Mouse (Mus musculus) forebrain, embryonic 15.5 days (tissue): ENCODE measurements around the gene Pde4d. TPM values are rescaled to one million over a fixed set of nuclear protein-coding genes. Genes with fewer than 3 reads are reported as not detected.

Experiments used
- ATAC-seq: fragments of 200-750 bp; cut with Nextera tagmentation; replicated peaks from 2 replicates; pipeline ENCODE4 v1.8.0; 2017; ENCODE audit warnings: mild to moderate bottlenecking, moderate TSS enrichment, moderate library complexity
- H3K27ac ChIP-seq: fragments of 300-500 bp; sonication (generic); replicated peaks from 2 replicates; pipeline ENCODE4 v1.5.1; 2015; ENCODE audit warnings: mild to moderate bottlenecking, inconsistent platforms
- H3K27me3 ChIP-seq: fragments of 300-500 bp; sonication (generic); 2 replicates; pipeline ENCODE4 v1.6.1; 2015; ENCODE audit warnings: inconsistent platforms
- H3K36me3 ChIP-seq: fragments of 300-500 bp; sonication (generic); 2 replicates; pipeline ENCODE4 v1.6.1; 2015; ENCODE audit warnings: mild to moderate bottlenecking, inconsistent platforms
- H3K4me1 ChIP-seq: fragments of 300-500 bp; sonication (generic); 2 replicates; pipeline ENCODE4 v1.6.1; 2015; ENCODE audit warnings: inconsistent platforms
- H3K4me2 ChIP-seq: fragments of 300-500 bp; sonication (generic); replicated peaks from 2 replicates; pipeline ENCODE4 v1.6.1; 2015; ENCODE audit warnings: mild to moderate bottlenecking, inconsistent platforms
- H3K4me3 ChIP-seq: fragments of 300-500 bp; sonication (generic); 2 replicates; pipeline ENCODE4 v1.5.1; 2015; ENCODE audit warnings: mild to moderate bottlenecking, inconsistent platforms
- H3K9ac ChIP-seq: fragments of 300-500 bp; sonication (generic); replicated peaks from 2 replicates; pipeline ENCODE4 v1.6.1; 2015; ENCODE audit warnings: mild to moderate bottlenecking, inconsistent platforms
- H3K9me3 ChIP-seq: fragments of 300-500 bp; sonication (generic); 2 replicates; pipeline ENCODE4 v1.6.1; 2016; ENCODE audit warnings: inconsistent platforms
- WGBS: fragments of 180-500 bp; shearing (Covaris S2); methylation state at CpG from one replicate; pipeline ENCODE4 v1.1.7; 2015; ENCODE audit warnings: mixed read lengths; 5-methylcytosine and 5-hydroxymethylcytosine counted together
- polyA plus RNA-seq: library from polyadenylated mRNA; unstranded; fragments of >200 nt; fragmentation: Nextera tagmentation; extraction: Ambion mirVana; gene quantifications from 2 replicates; pipeline ENCODE4 v1.2.1, GENCODE M21; 2015

The Pde4d gene
- polyA plus RNA-seq, 1 experiment from 2014 or later, result 16.3 TPM

GRCm38 (mm10) chr13:109568638-109569468 is 1119.1 kb downstream of the Pde4d start:
- Histone ChIP-seq H3K36me3 (no peaks in the 10 kb centered on the region), H3K27ac (peak overlapping the region; percentile 86), H3K9ac (no peak overlapping the region), H3K4me2 (no peak overlapping the region), H3K4me1 (peaks cover 12% of the 10 kb centered on the region), H3K27me3 (no peaks in the 10 kb centered on the region), H3K4me3 (no peak overlapping the region), H3K9me3 (no peaks in the 10 kb centered on the region)
- WGBS, result 57% methylated on average over 20 of the region's 20 CpGs
- ATAC-seq, result peak; percentile 67

GRCm38 (mm10) chr13:109569491-109569890 is 1119.7 kb downstream of the Pde4d start:
- Histone ChIP-seq H3K9me3 (no peaks in the 10 kb centered on the region), H3K4me3 (no peak overlapping the region), H3K9ac (no peak overlapping the region), H3K4me2 (no peak overlapping the region), H3K36me3 (no peaks in the 10 kb centered on the region), H3K27me3 (no peaks in the 10 kb centered on the region), H3K4me1 (peaks cover 12% of the 10 kb centered on the region), H3K27ac (peak overlapping the region; percentile 86)
- ATAC-seq, result peak; percentile 82
- 60% methylated on average over 5 of the region's 5 CpGs for WGBS

- 0 out of 2 replicates have a peak overlapping the region, but pooled peaks have one; percentile 31 for H3K27ac ChIP-seq
- H3K27me3 ChIP-seq, result no peaks in the 10 kb centered on the region
- peaks cover 14% of the 10 kb centered on the region for H3K4me1 ChIP-seq
- no peak overlapping the region for H3K4me2 ChIP-seq
- ATAC-seq, result peak; percentile 63
- no peaks in the 10 kb centered on the region for H3K9me3 ChIP-seq
- WGBS, result 38% methylated on average over 1 of the region's 1 CpGs
- H3K4me3 ChIP-seq, result no peak overlapping the region
- H3K36me3 ChIP-seq, result no peaks in the 10 kb centered on the region
- no peak overlapping the region for H3K9ac ChIP-seq
Observed at GRCm38 (mm10) chr13:109576725-109577124, 1127.0 kb downstream of the Pde4d start.

- H3K36me3 ChIP-seq, result no peaks in the 10 kb centered on the region
- no peak overlapping the region for H3K4me2 ChIP-seq
- WGBS, result 63% methylated on average over 5 of the region's 5 CpGs
- 0 out of 2 replicates have a peak overlapping the region, but pooled peaks have one; percentile 31 for H3K27ac ChIP-seq
- H3K4me1 ChIP-seq, result peaks cover 14% of the 10 kb centered on the region
- H3K4me3 ChIP-seq, result no peak overlapping the region
- no peaks in the 10 kb centered on the region for H3K9me3 ChIP-seq
- no peaks in the 10 kb centered on the region for H3K27me3 ChIP-seq
- no peak for ATAC-seq
- H3K9ac ChIP-seq, result no peak overlapping the region
Observed at GRCm38 (mm10) chr13:109577454-109577853, 1127.7 kb downstream of the Pde4d start.

- H3K9ac ChIP-seq, result no peak overlapping the region
- no peaks in the 10 kb centered on the region for H3K27me3 ChIP-seq
- H3K4me2 ChIP-seq, result no peak overlapping the region
- H3K36me3 ChIP-seq, result no peaks in the 10 kb centered on the region
- H3K9me3 ChIP-seq, result no peaks in the 10 kb centered on the region
- H3K4me1 ChIP-seq, result peaks cover 14% of the 10 kb centered on the region
- H3K27ac ChIP-seq, result no peak overlapping the region
- no peak overlapping the region for H3K4me3 ChIP-seq
- 58% methylated on average over 4 of the region's 4 CpGs for WGBS
- no peak for ATAC-seq
Observed at GRCm38 (mm10) chr13:109577901-109578300, 1128.2 kb downstream of the Pde4d start.

GRCm38 (mm10) chr13:109581284-109582070 is 1131.7 kb downstream of the Pde4d start:
- Histone ChIP-seq H3K27ac (no peak overlapping the region), H3K9ac (no peak overlapping the region), H3K4me1 (peaks cover 13% of the 10 kb centered on the region; the same call in 1 of the 2 replicates), H3K4me2 (no peak overlapping the region), H3K4me3 (no peak overlapping the region), H3K27me3 (no peaks in the 10 kb centered on the region), H3K36me3 (no peaks in the 10 kb centered on the region), H3K9me3 (no peaks in the 10 kb centered on the region)
- WGBS, result 66% methylated on average over 16 of the region's 16 CpGs
- ATAC-seq, result no peak

GRCm38 (mm10) chr13:109590048-109590447 is 1140.3 kb downstream of the Pde4d start:
- no peaks in the 10 kb centered on the region for H3K9me3 ChIP-seq
- H3K27me3 ChIP-seq, result no peaks in the 10 kb centered on the region
- WGBS, result 78% methylated on average over 4 of the region's 4 CpGs
- H3K4me3 ChIP-seq, result no peak overlapping the region
- H3K4me1 ChIP-seq, result peaks cover 2% of the 10 kb centered on the region; the same call in 1 of the 2 replicates
- no peak overlapping the region for H3K9ac ChIP-seq
- no peak overlapping the region for H3K4me2 ChIP-seq
- no peak for ATAC-seq
- no peaks in the 10 kb centered on the region for H3K36me3 ChIP-seq
- H3K27ac ChIP-seq, result no peak overlapping the region

GRCm38 (mm10) chr13:109592192-109592797 is 1142.5 kb downstream of the Pde4d start:
- Histone ChIP-seq H3K4me3 (no peak overlapping the region), H3K4me1 (no peaks in the 10 kb centered on the region), H3K4me2 (no peak overlapping the region), H3K27me3 (no peaks in the 10 kb centered on the region), H3K9me3 (no peaks in the 10 kb centered on the region), H3K27ac (no peak overlapping the region), H3K9ac (no peak overlapping the region), H3K36me3 (no peaks in the 10 kb centered on the region)
- 69% methylated on average over 8 of the region's 8 CpGs for WGBS
- ATAC-seq, result 0 out of 2 replicates have a peak, but pooled peaks have one; percentile 29

GRCm38 (mm10) chr13:109599711-109600110 is 1150.0 kb downstream of the Pde4d start:
- WGBS, result 63% methylated on average over 4 of the region's 4 CpGs
- no peaks in the 10 kb centered on the region for H3K4me1 ChIP-seq

GRCm38 (mm10) chr13:109604017-109604416 is 1154.3 kb downstream of the Pde4d start:
- Histone ChIP-seq H3K27me3 (no peaks in the 10 kb centered on the region), H3K27ac (peak overlapping the region; percentile 48; the same call in 1 of the 2 replicates), H3K36me3 (no peaks in the 10 kb centered on the region), H3K4me3 (no peak overlapping the region), H3K9me3 (no peaks in the 10 kb centered on the region), H3K4me1 (no peaks in the 10 kb centered on the region), H3K4me2 (no peak overlapping the region), H3K9ac (no peak overlapping the region)
- ATAC-seq, result peak; percentile 58; the same call in 1 of the 2 replicates
- WGBS, result 69% methylated on average over 2 of the region's 2 CpGs

More at GRCm38 (mm10) chr13:109599711-109600110, 1150.0 kb downstream of the Pde4d start:
- Histone ChIP-seq H3K27ac (no peak overlapping the region), H3K4me2 (no peak overlapping the region), H3K4me3 (no peak overlapping the region), H3K36me3 (no peaks in the 10 kb centered on the region), H3K27me3 (no peaks in the 10 kb centered on the region), H3K9ac (no peak overlapping the region), H3K9me3 (no peaks in the 10 kb centered on the region)
- ATAC-seq, result no peak

GRCm38 (mm10) chr13:109605140-109605539 is 1155.4 kb downstream of the Pde4d start:
- no peak overlapping the region for H3K27ac ChIP-seq
- 0 out of 2 replicates have a peak, but pooled peaks cover 2% of the 10 kb centered on the region for H3K4me1 ChIP-seq
- H3K9ac ChIP-seq, result no peak overlapping the region
- H3K4me3 ChIP-seq, result no peak overlapping the region
- no peaks in the 10 kb centered on the region for H3K27me3 ChIP-seq
- no peaks in the 10 kb centered on the region for H3K9me3 ChIP-seq
- H3K36me3 ChIP-seq, result no peaks in the 10 kb centered on the region
- no peak for ATAC-seq
- no peak overlapping the region for H3K4me2 ChIP-seq
- 71% methylated on average over 1 of the region's 1 CpGs for WGBS
